Mouse (Mus musculus): ENCODE results near the gene Arpp21. TPM values are rescaled to one million over a fixed set of nuclear protein-coding genes. Genes with fewer than 3 reads are reported as not detected.

Gene Arpp21
- polyA plus RNA-seq, 1 experiment from 2014 or later, result 27.4 TPM

DNA sequence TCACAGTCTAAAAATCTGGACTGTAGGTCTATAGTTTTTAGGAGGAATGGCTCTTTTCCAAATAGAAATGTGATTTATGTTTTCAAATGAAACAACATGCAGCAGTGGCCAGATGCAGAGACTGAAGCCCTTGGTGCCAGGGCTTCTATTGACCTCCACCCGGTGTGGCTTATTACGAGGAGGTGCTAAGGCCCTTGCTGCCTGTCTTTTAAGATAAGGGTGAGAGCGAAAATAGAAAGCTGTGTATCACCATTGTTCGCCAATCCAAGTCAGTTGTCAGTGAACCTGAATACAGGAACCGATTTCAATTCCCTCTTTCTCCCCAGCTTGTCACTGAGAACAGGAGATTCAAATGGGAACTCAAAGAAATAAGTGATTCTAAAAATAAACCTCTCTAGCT lies 57.3 kb downstream of the Arpp21 start:
- no peaks in the 10 kb centered on the region for H3K27me3 ChIP-seq (ENCODE audit: control insufficient read depth, insufficient read depth, low read length)
- no peak overlapping the region for H3K27ac ChIP-seq (replicated peaks; ENCODE audit: low read depth, low read length)
- no peaks in the 10 kb centered on the region for H3K9me3 ChIP-seq (ENCODE audit: control insufficient read depth, low read length)
- H3K9ac ChIP-seq (replicated peaks; ENCODE audit: low read length), result no peak overlapping the region
- WGBS, result 53% methylated on average over 5 of the region's 5 CpGs
- H3K4me2 ChIP-seq (ENCODE audit: low read length), result no peak overlapping the region
- ATAC-seq (ENCODE audit: low FRiP score, low TSS enrichment), result no peak
- DNase-seq, result no peak
- peaks cover 4% of the 10 kb centered on the region; the same call in 1 of the 2 replicates for H3K36me3 ChIP-seq (ENCODE audit: control insufficient read depth, insufficient read depth, low read length)
- H3K4me1 ChIP-seq (ENCODE audit: control insufficient read depth, insufficient read depth, low read length), result peaks cover 10% of the 10 kb centered on the region; the same call in 1 of the 2 replicates
- no peak overlapping the region for H3K4me3 ChIP-seq (replicated peaks; ENCODE audit: low read depth, low read length)

DNA sequence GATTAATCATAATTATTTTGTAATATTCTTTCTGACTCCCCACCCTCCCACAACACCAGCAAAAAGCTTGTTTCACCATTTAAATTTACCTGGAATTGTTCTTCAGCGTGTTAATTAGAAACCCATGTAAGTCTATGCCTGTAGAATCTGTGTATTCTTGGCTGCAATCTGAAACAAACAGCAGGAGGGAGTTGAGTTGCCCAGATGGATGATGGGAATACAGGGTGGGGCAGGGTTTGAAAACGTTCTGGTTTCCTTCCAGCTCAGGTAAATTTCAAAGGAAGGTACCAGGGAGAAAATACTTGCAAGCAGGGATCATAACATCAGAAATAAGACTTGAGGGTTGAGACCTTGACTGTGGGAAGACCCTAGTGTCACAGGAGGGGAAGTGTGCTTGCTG lies 58.2 kb downstream of the Arpp21 start:
- no peak for ATAC-seq (ENCODE audit: low FRiP score, low TSS enrichment)
- peaks cover 10% of the 10 kb centered on the region; the same call in 1 of the 2 replicates for H3K4me1 ChIP-seq (ENCODE audit: control insufficient read depth, insufficient read depth, low read length)
- no peak overlapping the region for H3K4me2 ChIP-seq (ENCODE audit: low read length)
- H3K36me3 ChIP-seq (ENCODE audit: control insufficient read depth, insufficient read depth, low read length), result peaks cover 4% of the 10 kb centered on the region; the same call in 1 of the 2 replicates
- WGBS, result 77% methylated on average over 2 of the region's 2 CpGs
- H3K4me3 ChIP-seq (replicated peaks; ENCODE audit: low read depth, low read length), result no peak overlapping the region
- H3K9me3 ChIP-seq (ENCODE audit: control insufficient read depth, low read length), result no peaks in the 10 kb centered on the region
- H3K27me3 ChIP-seq (ENCODE audit: control insufficient read depth, insufficient read depth, low read length), result no peaks in the 10 kb centered on the region
- H3K9ac ChIP-seq (replicated peaks; ENCODE audit: low read length), result no peak overlapping the region
- H3K27ac ChIP-seq (replicated peaks; ENCODE audit: low read depth, low read length), result no peak overlapping the region
- DNase-seq, result no peak

DNA sequence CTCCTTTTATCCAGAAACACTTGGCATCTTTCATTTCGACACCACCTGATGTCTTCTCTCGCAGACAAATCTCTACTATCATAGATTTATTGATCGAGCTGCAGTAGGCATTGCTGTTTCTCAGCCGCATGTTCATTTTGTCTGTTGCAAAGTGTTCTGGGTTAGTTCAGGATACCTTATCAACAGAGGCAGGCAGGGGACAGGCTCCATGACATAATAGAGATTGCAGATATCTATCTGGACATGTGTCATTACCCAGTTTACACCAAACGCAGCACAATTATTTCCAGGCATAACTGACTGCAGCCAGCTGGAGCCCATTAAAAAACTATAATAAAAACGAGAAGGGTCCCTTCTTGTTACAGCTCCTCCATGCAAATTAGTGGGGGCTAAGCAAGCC lies 59.4 kb downstream of the Arpp21 start:
- 57% methylated on average over 6 of the region's 6 CpGs for WGBS
- ATAC-seq (ENCODE audit: low FRiP score, low TSS enrichment) (no peak), DNase-seq (no peak)
- no peak overlapping the region for H3K9ac ChIP-seq (replicated peaks; ENCODE audit: low read length)
- H3K36me3 ChIP-seq (ENCODE audit: control insufficient read depth, insufficient read depth, low read length), result peaks cover 4% of the 10 kb centered on the region; the same call in 1 of the 2 replicates
- H3K4me3 ChIP-seq (replicated peaks; ENCODE audit: low read depth, low read length), result no peak overlapping the region
- peaks cover 10% of the 10 kb centered on the region; the same call in 1 of the 2 replicates for H3K4me1 ChIP-seq (ENCODE audit: control insufficient read depth, insufficient read depth, low read length)
- no peak overlapping the region for H3K4me2 ChIP-seq (ENCODE audit: low read length)
- no peaks in the 10 kb centered on the region for H3K9me3 ChIP-seq (ENCODE audit: control insufficient read depth, low read length)
- H3K27me3 ChIP-seq (ENCODE audit: control insufficient read depth, insufficient read depth, low read length), result no peaks in the 10 kb centered on the region
- no peak overlapping the region for H3K27ac ChIP-seq (replicated peaks; ENCODE audit: low read depth, low read length)

DNA sequence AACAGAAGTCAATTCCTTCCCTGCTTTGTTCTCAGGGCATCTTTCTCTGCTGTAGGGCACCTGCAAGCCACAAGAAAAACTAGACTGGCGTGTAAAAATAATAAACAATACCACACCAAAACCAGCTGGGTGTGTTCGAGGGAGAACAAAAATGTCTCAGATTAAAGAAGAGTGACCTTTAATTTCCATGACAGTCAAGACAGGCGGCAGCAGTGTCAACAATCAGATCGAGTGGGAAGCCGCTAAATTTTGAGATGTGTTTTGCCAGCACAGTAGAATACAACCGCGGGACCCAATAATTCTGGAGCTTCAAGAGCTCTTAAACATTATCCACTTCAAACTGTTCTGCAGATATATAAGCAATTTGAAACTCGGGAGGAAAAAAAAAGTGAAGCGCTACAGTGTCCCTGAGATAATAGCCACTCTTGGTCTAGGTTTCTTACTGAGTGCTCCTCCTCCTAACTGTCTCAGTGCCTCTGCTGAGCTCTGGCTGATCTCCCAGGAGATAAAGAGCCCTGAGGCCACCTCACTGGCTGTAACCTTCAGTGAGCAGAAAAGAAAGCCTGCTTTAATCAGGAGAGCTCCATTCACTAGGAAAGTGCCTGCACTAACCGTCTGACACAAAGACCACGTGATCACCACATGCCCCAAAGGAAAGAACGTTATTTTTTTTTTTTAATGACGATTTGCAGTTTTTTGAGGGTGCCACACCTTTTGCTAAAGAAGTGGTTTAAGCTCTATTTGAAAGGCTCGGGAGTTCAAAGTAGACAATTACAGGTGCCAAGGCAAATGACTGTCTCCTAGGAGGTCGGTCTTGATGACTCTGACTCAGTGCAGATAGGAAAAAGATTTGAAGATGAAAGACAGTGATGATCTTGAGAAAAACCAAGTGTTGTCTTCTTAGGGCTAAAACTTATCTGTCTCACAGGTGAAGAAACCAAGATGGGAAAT lies 61.1 kb downstream of the Arpp21 start:
- 20% methylated on average over 15 of the region's 15 CpGs for WGBS

DNA sequence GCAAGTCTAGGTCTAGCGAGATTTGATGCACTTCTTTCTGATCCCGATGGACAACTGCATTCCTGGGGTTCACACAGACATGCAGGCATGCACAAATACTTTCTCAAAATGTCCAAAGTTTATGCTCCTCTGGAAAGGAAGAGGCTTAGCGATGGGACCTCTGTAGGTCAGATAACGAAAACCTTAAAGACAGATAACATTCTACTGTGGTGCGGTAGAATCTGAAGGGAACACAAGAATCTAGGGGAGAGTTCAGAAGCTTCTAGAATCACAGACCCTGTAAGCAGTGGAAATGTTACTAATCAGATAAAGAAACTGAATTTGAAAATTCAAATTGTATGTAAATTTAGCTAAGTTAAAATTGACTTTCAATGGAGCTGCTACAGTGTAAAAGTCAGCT lies 62.0 kb downstream of the Arpp21 start:
- H3K4me3 ChIP-seq (replicated peaks; ENCODE audit: low read depth, low read length), result no peak overlapping the region
- no peak overlapping the region for H3K9ac ChIP-seq (replicated peaks; ENCODE audit: low read length)
- 93% methylated on average over 5 of the region's 5 CpGs for WGBS
- DNase-seq (no peak), ATAC-seq (ENCODE audit: low FRiP score, low TSS enrichment) (no peak)
- H3K36me3 ChIP-seq (ENCODE audit: control insufficient read depth, insufficient read depth, low read length), result peaks cover 4% of the 10 kb centered on the region; the same call in 1 of the 2 replicates
- H3K4me2 ChIP-seq (ENCODE audit: low read length), result no peak overlapping the region
- H3K27me3 ChIP-seq (ENCODE audit: control insufficient read depth, insufficient read depth, low read length), result no peaks in the 10 kb centered on the region
- no peak overlapping the region for H3K27ac ChIP-seq (replicated peaks; ENCODE audit: low read depth, low read length)
- H3K9me3 ChIP-seq (ENCODE audit: control insufficient read depth, low read length), result no peaks in the 10 kb centered on the region
- peaks cover 10% of the 10 kb centered on the region; the same call in 1 of the 2 replicates for H3K4me1 ChIP-seq (ENCODE audit: control insufficient read depth, insufficient read depth, low read length)

More for the DNA sequence above, 61.1 kb downstream of the Arpp21 start:
- ATAC-seq (ENCODE audit: low FRiP score, low TSS enrichment) (peak; percentile 62; the same call in 1 of the 2 replicates), DNase-seq (peak; percentile 69)
- no peak overlapping the region for H3K9ac ChIP-seq (replicated peaks; ENCODE audit: low read length)
- peak overlapping the region; percentile 41 for H3K4me2 ChIP-seq (ENCODE audit: low read length)
- H3K36me3 ChIP-seq (ENCODE audit: control insufficient read depth, insufficient read depth, low read length), result peaks cover 4% of the 10 kb centered on the region; the same call in 1 of the 2 replicates
- peak overlapping the region; percentile 46; the same call in 1 of the 2 replicates for H3K27ac ChIP-seq (replicated peaks; ENCODE audit: low read depth, low read length)
- H3K9me3 ChIP-seq (ENCODE audit: control insufficient read depth, low read length), result no peaks in the 10 kb centered on the region
- H3K27me3 ChIP-seq (ENCODE audit: control insufficient read depth, insufficient read depth, low read length), result no peaks in the 10 kb centered on the region
- peaks cover 10% of the 10 kb centered on the region; the same call in 1 of the 2 replicates for H3K4me1 ChIP-seq (ENCODE audit: control insufficient read depth, insufficient read depth, low read length)
- H3K4me3 ChIP-seq (replicated peaks; ENCODE audit: low read depth, low read length), result no peak overlapping the region

DNA sequence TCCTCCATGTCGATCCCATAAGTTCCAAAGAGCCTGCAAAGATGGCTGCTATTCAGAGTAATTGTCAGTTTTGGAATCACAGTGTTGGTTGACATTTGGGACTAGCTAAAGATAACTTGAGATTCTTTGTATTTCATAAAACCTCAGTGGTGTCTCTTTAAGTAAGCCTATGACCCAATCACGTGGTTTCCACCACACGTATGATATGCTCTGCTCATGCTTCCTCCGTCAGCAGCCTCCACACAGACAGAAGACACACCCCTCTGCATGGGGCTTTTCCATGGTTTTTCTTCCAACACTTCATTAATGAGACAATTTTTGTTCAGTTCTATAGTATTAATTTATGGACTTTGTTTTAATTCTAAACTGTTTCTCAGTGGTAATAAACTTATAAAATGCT lies 71.1 kb downstream of the Arpp21 start:
- Histone ChIP-seq H3K27me3 (ENCODE audit: control insufficient read depth, insufficient read depth, low read length) (no peaks in the 10 kb centered on the region), H3K27ac (replicated peaks; ENCODE audit: low read depth, low read length) (no peak overlapping the region), H3K9ac (replicated peaks; ENCODE audit: low read length) (no peak overlapping the region), H3K4me3 (replicated peaks; ENCODE audit: low read depth, low read length) (no peak overlapping the region), H3K9me3 (ENCODE audit: control insufficient read depth, low read length) (no peaks in the 10 kb centered on the region), H3K36me3 (ENCODE audit: control insufficient read depth, insufficient read depth, low read length) (no peaks in the 10 kb centered on the region), H3K4me1 (ENCODE audit: control insufficient read depth, insufficient read depth, low read length) (no peaks in the 10 kb centered on the region), H3K4me2 (ENCODE audit: low read length) (no peak overlapping the region)
- 89% methylated on average over 4 of the region's 4 CpGs for WGBS
- DNase-seq (no peak), ATAC-seq (ENCODE audit: low FRiP score, low TSS enrichment) (no peak)

- no peaks in the 10 kb centered on the region for H3K4me1 ChIP-seq (ENCODE audit: control insufficient read depth, insufficient read depth, low read length)
- H3K27ac ChIP-seq (replicated peaks; ENCODE audit: low read depth, low read length), result no peak overlapping the region
- H3K4me3 ChIP-seq (replicated peaks; ENCODE audit: low read depth, low read length), result no peak overlapping the region
- 0 out of 2 replicates have a peak, but pooled peaks cover 2% of the 10 kb centered on the region for H3K36me3 ChIP-seq (ENCODE audit: control insufficient read depth, insufficient read depth, low read length)
- H3K9me3 ChIP-seq (ENCODE audit: control insufficient read depth, low read length), result no peaks in the 10 kb centered on the region
- no peak overlapping the region for H3K4me2 ChIP-seq (ENCODE audit: low read length)
- no peaks in the 10 kb centered on the region for H3K27me3 ChIP-seq (ENCODE audit: control insufficient read depth, insufficient read depth, low read length)
- H3K9ac ChIP-seq (replicated peaks; ENCODE audit: low read length), result no peak overlapping the region
- WGBS, result 58% methylated on average over 2 of the region's 2 CpGs
- DNase-seq (no peak), ATAC-seq (ENCODE audit: low FRiP score, low TSS enrichment) (no peak)
Measured at GRCm38 (mm10) chr9:112160981-112161380, 74.8 kb downstream of the Arpp21 start.

DNA sequence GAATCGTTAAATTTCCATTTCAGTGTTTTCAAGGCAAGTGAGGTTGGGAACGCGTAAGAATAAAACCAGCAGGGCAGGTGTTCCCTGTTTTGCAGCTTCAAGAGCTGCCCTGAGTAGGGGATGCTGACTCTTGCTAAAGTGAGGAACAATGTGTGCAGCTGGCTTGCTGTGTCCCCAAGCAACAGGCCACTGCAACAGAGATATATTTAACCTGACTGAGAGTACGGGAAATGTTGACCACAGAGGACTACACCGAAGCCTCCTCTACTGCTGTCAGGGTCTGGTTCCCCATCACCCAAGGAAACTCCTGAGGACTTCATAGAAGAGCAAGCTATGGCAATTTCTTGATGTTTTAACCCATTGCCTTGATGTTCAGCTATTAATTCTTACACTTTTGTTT lies 81.8 kb downstream of the Arpp21 start:
- Histone ChIP-seq H3K9me3 (ENCODE audit: control insufficient read depth, low read length) (no peaks in the 10 kb centered on the region), H3K27me3 (ENCODE audit: control insufficient read depth, insufficient read depth, low read length) (no peaks in the 10 kb centered on the region), H3K27ac (replicated peaks; ENCODE audit: low read depth, low read length) (no peak overlapping the region), H3K4me1 (ENCODE audit: control insufficient read depth, insufficient read depth, low read length) (no peaks in the 10 kb centered on the region), H3K36me3 (ENCODE audit: control insufficient read depth, insufficient read depth, low read length) (peaks cover 8% of the 10 kb centered on the region; the same call in 1 of the 2 replicates), H3K9ac (replicated peaks; ENCODE audit: low read length) (no peak overlapping the region), H3K4me3 (replicated peaks; ENCODE audit: low read depth, low read length) (no peak overlapping the region), H3K4me2 (ENCODE audit: low read length) (no peak overlapping the region)
- DNase-seq (no peak), ATAC-seq (ENCODE audit: low FRiP score, low TSS enrichment) (no peak)
- WGBS, result 89% methylated on average over 5 of the region's 5 CpGs

Measured in midbrain, embryonic 14.5 days (tissue).